Mouse (Mus musculus) liver, adult 2 months (tissue): ENCODE measurements at regions not wholly inside any gene's neighbourhood (a gene's known extent, or its start where the extent isn't known, plus 50 kb on each side); places are given as distances from the start of the nearest gene placed in this dataset.

Experiments
- DNase-seq: peaks from one replicate; pipeline ENCODE4 v3.0.0-alpha.2; 2011; ENCODE audit warnings: low read depth, low spot score; ENCODE audit errors: extremely low read depth
- H3K27ac ChIP-seq: fragments of 200-500 bp; replicated peaks from 2 replicates; pipeline ENCODE4 v1.5.1; 2012; ENCODE audit warnings: low read depth, mild to moderate bottlenecking, control low read depth, inconsistent platforms, low read length; ENCODE audit not compliant: insufficient read depth
- H3K27me3 ChIP-seq: fragments of 200-500 bp; 2 replicates; pipeline ENCODE4 v1.6.1; 2012; ENCODE audit warnings: mild to moderate bottlenecking, moderate library complexity, low read length, inconsistent platforms; ENCODE audit not compliant: control insufficient read depth, insufficient read depth
- H3K36me3 ChIP-seq: fragments of 200-500 bp; 2 replicates; pipeline ENCODE4 v1.6.1; 2012; ENCODE audit warnings: low read length, inconsistent platforms; ENCODE audit not compliant: control insufficient read depth, insufficient read depth
- H3K4me1 ChIP-seq: fragments of 200-500 bp; 2 replicates; pipeline ENCODE4 v1.6.1; 2011; ENCODE audit warnings: low read length; ENCODE audit not compliant: control insufficient read depth, insufficient read depth
- H3K4me3 ChIP-seq: fragments of 200-500 bp; 2 replicates; pipeline ENCODE4 v1.5.1; 2011; ENCODE audit warnings: low read depth, mild to moderate bottlenecking, control low read depth, low read length, moderate library complexity; ENCODE audit not compliant: insufficient read depth
- H3K79me2 ChIP-seq: fragments of 200-500 bp; 2 replicates; pipeline ENCODE4 v1.6.1; 2012; ENCODE audit warnings: inconsistent platforms, mild to moderate bottlenecking, low read length, moderate library complexity; ENCODE audit not compliant: control insufficient read depth, insufficient read depth
- H3K9ac ChIP-seq: fragments of 200-500 bp; 2 replicates; pipeline ENCODE4 v1.6.1; 2012; ENCODE audit warnings: low read depth, mild to moderate bottlenecking, control low read depth, inconsistent platforms, low read length
- CTCF ChIP-seq: fragments of 200-500 bp; IDR thresholded peaks from 2 replicates; pipeline ENCODE4 v1.5.1; 2011; ENCODE audit warnings: low read depth, low read length, control low read depth
- POLR2A ChIP-seq: fragments of 200-500 bp; IDR thresholded peaks from 2 replicates; pipeline ENCODE4 v1.6.1; 2011; ENCODE audit warnings: low read length, control low read depth; ENCODE audit not compliant: insufficient read depth; ENCODE audit errors: extremely low read depth
- WGBS: fragments of 180-500 bp; shearing (Covaris S2); methylation state at CpG from one replicate; pipeline ENCODE4 v1.1.7; 2018; 5-methylcytosine and 5-hydroxymethylcytosine counted together

DNA sequence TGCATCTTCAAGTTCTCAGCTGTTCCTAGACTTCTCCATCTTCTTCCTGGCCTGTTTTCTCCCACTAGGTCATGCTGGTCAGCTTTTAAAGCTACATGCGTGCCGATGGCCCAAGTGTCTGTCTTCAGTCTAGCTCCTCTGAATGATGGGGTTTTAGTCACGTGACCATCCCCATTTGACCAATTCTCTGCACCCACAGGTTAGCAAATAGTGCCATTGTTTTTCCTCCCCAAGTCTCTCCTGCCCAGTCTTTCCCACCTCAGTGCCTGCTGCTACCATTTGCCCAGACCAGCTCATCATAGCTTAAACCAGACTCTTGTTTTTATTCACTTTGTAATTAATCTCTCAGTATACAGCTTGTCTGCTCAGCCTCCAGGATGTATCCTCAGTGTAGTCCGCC, 62.3 kb downstream of the Zfp706 start:
- 93% methylated on average over 4 of the region's 4 CpGs for WGBS
- no peaks in the 10 kb centered on the region for H3K36me3 ChIP-seq
- no peak for DNase-seq
- no peaks in the 10 kb centered on the region for H3K4me1 ChIP-seq
- TF ChIP-seq CTCF (no peak), POLR2A (no peak)
- no peak overlapping the region for H3K9ac ChIP-seq
- no peak overlapping the region for H3K4me3 ChIP-seq
- no peaks in the 10 kb centered on the region for H3K79me2 ChIP-seq
- H3K27me3 ChIP-seq = no peaks in the 10 kb centered on the region
- no peak overlapping the region for H3K27ac ChIP-seq

- no peak for DNase-seq
Observed at GRCm38 (mm10) chr15:36944556-36945171, 62.9 kb downstream of the Zfp706 start.

DNA sequence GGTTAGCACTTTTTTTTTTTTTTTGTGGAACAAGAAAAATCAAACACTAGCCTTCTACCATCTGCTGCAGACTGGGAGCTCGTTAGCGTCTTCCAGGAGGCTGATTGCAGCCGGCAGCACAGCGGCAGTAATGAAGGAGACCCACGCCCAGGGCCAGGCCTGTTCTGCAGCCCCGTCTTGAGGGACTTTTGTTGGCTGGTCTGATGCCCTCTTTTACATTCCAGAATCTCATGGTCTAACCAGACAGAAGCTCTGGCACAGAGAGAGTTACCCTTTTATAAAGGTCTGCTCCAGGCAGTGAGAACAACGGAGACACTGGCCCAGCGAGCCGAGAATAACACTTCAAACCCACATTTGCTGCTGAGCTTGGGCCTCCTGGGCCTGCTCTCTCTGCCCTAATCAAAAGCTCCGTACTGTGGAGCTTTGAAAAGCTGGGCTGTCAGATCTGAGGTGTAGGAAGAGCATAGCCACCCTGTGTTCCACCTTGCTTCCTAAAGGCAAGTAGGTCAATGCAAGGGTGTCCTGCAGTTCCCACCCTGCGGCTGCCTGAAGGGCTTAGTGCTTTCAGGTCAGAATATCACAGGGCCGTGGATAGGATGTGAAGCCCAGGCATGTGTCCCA, 64.0 kb downstream of the Zfp706 start:
- TF ChIP-seq CTCF (no peak), POLR2A (no peak)

More at GRCm38 (mm10) chr15:36944556-36945171, 62.9 kb downstream of the Zfp706 start:
- Histone ChIP-seq H3K4me3 (no peak overlapping the region), H3K27ac (no peak overlapping the region), H3K27me3 (no peaks in the 10 kb centered on the region), H3K9ac (no peak overlapping the region), H3K4me1 (no peaks in the 10 kb centered on the region), H3K36me3 (no peaks in the 10 kb centered on the region), H3K79me2 (no peaks in the 10 kb centered on the region)
- TF ChIP-seq CTCF (no peak), POLR2A (no peak)
- 94% methylated on average over 8 of the region's 8 CpGs for WGBS

DNA sequence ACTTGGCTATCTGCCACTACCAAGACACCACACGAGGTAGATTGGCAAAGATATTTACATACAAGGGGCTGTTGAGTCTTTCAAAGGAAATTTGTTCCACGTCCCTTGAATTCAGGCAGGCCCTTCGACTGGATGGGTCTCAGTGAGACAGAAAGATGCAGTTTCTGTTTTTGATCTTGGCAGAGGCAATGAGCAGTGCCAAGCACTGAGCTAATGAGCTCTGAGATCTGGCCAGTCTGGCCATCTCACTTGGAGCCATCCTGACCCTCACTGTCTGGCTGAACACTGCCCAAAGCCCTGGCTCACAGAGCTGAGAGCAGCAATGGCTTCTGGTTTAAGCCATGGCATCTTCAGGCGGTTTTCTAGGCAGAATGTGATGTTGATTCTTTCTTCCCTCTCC, 65.3 kb downstream of the Zfp706 start:
- Histone ChIP-seq H3K4me3 (no peak overlapping the region), H3K27me3 (no peaks in the 10 kb centered on the region), H3K9ac (no peak overlapping the region), H3K4me1 (peaks cover 5% of the 10 kb centered on the region; the same call in 1 of the 2 replicates), H3K36me3 (no peaks in the 10 kb centered on the region), H3K79me2 (no peaks in the 10 kb centered on the region), H3K27ac (no peak overlapping the region)
- TF ChIP-seq CTCF = no peak
- no peak for TF ChIP-seq POLR2A
- 84% methylated on average over 4 of the region's 4 CpGs for WGBS
- no peak for DNase-seq

More for the DNA sequence above, 64.0 kb downstream of the Zfp706 start:
- peaks cover 2% of the 10 kb centered on the region; the same call in 1 of the 2 replicates for H3K4me1 ChIP-seq
- WGBS = 94% methylated on average over 12 of the region's 12 CpGs
- H3K79me2 ChIP-seq = no peaks in the 10 kb centered on the region
- DNase-seq = no peak
- H3K4me3 ChIP-seq = no peak overlapping the region
- no peaks in the 10 kb centered on the region for H3K36me3 ChIP-seq
- H3K27me3 ChIP-seq = no peaks in the 10 kb centered on the region
- no peak overlapping the region for H3K9ac ChIP-seq
- no peak overlapping the region for H3K27ac ChIP-seq

DNA sequence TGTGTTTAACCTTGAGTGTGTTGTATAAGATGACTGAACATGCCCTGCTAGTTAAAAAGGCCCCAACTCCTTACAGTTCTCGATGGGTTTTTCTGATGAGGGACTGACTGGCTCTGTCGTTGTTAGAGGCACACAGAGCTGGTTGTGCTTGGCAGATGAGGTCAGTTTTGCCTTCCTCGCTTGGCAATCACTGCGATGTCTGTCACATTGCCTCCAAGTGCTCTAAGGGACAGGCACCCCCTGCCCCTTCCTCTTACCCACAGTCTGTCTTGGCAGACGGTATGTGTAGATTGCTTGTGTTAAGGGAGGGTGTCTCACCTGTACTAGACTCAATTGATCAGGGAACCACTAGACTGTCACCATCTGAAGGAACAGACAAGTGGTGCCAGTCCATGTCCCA, 65.8 kb downstream of the Zfp706 start:
- Histone ChIP-seq H3K27me3 (no peaks in the 10 kb centered on the region), H3K4me1 (peaks cover 5% of the 10 kb centered on the region; the same call in 1 of the 2 replicates), H3K9ac (no peak overlapping the region), H3K79me2 (no peaks in the 10 kb centered on the region), H3K36me3 (no peaks in the 10 kb centered on the region), H3K4me3 (no peak overlapping the region), H3K27ac (no peak overlapping the region)
- TF ChIP-seq POLR2A (no peak), CTCF (no peak)
- no peak for DNase-seq
- WGBS = 92% methylated on average over 5 of the region's 5 CpGs

DNA sequence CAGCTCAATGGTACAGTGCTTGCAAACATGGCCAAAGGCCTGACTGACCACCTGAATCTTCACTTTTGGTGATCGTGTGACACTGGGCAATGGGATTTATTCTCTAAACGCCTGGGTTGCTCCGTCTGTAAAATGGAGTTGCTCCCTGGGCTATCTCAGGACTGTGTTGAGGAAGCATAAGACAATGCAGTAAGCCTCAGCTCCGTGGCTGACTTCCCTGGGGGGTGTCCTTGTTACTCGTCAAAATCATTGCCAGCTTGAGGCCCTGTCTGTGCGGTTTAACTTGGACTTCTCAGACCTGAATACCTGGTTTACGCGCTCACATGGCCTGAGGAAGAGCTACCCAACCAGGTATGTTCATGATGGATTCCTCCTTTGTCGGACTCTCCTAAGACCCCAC, 68.0 kb downstream of the Zfp706 start:
- no peaks in the 10 kb centered on the region for H3K79me2 ChIP-seq
- no peak overlapping the region for H3K4me3 ChIP-seq
- H3K4me1 ChIP-seq = peaks cover 5% of the 10 kb centered on the region; the same call in 1 of the 2 replicates
- no peak overlapping the region for H3K9ac ChIP-seq
- no peak for TF ChIP-seq CTCF
- no peak for TF ChIP-seq POLR2A
- no peaks in the 10 kb centered on the region for H3K36me3 ChIP-seq
- no peaks in the 10 kb centered on the region for H3K27me3 ChIP-seq
- H3K27ac ChIP-seq = no peak overlapping the region
- DNase-seq = no peak
- 96% methylated on average over 9 of the region's 9 CpGs for WGBS
